Mouse (Mus musculus) adrenal gland, adult (tissue): ENCODE data around the gene Hmx1.
A peak's percentile ranks its signal among the peaks of the same experiment; 100 is the strongest.

Experiments used
- DNase-seq, 2 experiments: peaks; one replicate each; pipeline ENCODE4 v3.0.0; 2022 to 2023; ENCODE audit warnings: low spot score in 1 of 2; ENCODE audit not compliant: inconsistent age in 2 of 2

The Hmx1 gene

DNA sequence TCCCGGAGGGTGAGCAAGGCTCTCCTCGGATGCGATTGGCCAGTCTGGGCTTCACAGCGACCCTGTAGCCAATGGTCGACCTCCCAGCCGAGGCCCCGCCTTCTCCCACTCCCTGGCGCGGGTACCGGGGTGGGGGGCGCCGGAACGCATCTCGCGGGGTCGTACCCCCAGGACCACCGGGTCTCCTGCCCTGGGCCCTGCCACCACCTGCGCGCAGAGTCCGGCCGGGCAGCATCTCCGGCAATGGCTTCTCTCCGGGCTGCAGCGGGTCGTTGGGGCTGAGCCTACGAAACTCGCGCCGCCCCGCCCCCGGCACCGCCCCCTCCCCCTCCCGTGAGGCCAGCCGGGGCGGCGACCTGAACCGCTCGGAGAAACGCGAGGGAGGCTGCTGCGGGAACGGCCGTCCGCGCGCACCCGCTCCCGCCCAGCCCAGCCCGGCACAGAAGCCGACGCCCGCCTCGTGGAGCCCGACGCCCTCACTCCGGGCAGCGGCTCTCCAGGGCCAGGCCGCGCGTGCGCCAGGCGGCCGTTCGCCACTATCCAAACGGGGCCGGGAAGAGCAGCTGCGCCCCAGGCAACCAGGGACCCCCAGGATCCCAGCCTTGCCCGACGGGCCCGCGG lies at the start of gene Hmx1:
Gene Hmx1, plus strand, starts transcription at position 618 of the 621 bp plus-strand sequence.
- peak in 1 of 2 experiments; percentile 28 for DNase-seq

DNA sequence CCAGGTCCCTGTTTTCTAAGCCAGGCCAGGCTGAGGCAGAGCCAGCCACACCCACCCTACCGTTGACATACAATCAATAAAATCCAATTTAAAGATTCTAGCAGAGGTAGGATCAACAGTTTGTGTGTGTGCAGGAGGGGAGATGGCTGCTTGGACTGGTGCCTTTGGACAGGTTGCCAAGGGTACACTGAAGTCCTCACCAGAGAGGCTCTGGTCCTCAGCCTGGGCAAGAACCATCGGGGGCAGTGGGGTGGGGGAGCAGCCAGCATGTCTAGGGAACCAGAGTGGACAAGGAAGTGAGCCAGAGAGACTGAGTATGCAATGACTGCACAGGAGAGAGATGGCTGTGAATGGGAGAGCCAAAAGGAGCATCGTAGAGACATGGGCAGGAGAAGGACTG lies 43.8 kb upstream of the Hmx1 start:
- no peak for DNase-seq

DNA sequence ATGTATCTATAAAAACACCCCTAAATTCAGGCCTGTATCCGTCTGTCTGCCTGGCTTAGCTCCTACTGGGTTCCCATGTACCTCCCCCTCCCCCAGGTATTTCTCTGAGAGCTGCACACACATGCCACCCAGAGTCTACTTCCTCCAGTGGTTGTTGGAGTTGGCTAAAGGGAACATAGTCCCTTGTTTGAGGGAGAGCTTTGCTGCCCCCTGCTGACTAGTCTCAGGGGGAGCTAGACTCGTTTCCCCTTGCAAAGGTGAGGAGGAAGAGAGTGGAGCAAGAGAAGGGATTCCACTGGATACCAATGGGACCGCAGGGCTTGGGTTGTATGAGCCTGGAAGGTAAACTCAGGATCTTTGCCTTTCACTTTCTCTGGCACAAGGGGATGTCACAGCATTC lies 40.1 kb upstream of the Hmx1 start:
- peak; percentile 70 to 91 for DNase-seq

DNA sequence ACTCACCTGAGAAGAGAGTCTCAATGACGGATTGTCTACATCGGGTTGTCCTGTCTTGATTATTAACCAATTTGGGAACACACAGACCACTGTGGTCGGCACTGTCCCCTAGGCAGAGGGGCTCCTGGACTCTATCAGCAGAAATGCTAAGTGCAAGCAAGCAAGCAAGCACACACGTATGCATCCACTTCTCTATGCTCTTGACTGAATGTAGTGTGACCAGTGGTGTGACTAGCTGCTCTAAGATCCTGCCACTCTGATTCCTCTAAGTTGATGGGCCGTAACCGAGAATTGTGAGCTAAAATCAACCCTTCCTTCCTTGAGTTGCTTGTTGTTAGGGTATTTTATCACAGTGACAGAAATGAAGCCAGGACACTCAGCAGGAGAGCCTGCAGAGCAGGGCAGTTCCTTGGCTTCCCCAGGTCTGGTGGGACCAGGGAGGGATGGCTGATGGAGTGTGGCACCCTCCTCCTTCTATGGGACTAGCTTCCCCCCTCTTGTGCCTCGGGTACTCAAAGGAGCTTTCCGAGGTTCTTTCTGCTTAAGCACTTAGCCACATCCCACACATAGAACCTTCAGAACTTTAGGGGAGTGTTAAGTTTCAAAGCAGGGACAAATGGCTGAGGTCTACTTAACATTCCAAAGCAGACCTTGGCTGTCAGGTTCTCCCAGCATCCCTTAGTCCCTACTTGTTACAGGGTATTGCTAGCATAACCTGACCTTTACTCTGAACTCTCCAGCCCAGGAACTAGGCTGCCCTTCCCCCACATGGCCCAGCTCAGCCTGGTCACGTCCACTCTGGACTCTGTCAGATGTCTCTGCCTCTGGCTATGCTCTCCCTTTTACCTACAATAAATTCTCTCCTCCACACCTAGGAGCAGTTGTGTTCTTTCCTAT lies 31.1 kb upstream of the Hmx1 start:
- DNase-seq, result no peak

DNA sequence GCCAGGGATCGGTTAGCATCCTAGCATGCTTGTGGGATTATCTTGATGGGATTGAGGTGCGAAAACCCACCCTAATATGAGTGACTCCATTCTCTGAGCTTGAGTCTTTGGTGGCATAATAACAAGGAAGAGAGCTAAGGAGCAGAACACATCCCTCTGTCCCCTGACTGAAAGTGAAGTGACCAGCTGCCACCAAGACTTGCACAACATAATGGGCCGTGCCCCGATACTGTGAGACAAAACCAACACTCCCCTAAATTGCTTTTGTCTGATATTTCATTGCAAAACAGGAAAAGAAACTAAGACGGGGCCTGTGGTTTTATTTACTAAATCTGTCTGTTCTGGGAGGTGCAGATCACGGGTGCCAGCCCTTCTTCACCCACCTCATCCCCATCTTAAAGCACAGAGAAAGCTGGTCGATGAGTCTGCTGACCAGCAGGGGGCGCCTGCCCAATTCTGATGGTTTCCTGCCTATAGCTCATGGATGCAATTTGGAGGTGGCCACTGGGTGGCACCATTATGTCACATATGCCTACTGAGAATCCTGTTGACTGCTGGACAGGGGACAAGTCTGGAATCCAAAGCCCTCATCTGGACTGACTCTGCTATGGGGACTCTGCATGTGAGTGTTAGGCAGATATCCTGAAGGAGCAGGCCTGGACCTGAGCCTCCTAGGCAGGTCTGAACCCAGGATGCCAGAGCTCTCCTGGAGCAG lies 27.2 kb upstream of the Hmx1 start:
- peak; percentile 90 to 97 for DNase-seq

DNA sequence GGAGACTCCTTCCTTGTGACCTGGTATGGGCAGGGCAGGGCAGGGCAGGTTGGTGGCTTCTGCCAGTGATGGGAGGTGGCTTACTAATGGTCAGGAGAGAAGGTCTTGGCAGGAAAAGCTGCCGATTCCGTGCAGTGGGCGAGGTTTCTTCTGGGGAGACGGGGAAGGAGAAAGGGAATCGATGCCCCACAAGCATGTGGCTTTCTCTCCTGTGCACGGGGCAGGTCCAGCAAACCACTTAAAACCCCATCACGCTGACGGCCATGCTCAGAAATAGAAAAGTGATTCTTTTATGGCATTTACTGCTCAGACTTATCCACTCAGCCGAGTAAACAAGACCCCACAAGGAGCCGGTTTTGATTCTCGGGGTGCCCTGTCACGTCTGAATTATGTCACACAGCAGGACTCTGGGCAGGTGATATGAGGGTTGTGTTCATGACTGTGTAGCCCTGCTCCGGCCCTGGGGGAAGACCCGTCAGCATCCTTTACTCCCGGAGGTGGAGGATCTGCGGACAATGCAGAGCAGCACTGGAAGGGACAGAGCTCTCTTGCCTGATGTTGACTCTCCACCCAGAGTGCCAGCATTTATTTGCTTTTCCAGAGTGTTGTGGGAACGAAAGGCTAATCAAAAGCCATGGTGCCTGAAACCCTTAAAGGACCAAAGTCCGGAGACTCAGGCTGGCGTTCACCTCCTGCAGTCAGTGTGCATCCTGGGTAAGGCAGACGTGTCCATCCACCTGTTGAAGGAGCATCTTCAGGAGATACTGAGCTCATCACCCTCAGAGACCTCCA lies 22.5 kb upstream of the Hmx1 start:
- no peak for DNase-seq

DNA sequence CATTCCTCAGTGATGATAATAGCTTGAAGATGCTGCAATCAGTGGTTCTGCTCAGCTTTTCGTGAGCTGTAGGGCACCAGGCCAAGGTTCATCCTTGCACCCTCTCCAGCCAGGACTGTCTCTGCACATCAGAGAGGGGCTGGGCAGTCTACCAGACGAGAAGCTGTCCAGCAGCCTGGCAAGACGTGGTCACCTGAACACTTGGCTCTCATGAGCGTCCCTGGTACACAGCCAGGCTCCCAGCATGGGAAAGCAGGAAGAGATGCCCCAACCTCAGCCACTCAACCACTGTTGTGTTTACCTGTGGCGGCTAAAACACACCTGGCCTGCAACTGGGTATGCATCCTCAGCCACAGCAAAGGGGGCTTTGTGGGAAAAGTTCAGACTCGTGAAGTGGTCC lies 20.0 kb upstream of the Hmx1 start:
- no peak for DNase-seq

DNA sequence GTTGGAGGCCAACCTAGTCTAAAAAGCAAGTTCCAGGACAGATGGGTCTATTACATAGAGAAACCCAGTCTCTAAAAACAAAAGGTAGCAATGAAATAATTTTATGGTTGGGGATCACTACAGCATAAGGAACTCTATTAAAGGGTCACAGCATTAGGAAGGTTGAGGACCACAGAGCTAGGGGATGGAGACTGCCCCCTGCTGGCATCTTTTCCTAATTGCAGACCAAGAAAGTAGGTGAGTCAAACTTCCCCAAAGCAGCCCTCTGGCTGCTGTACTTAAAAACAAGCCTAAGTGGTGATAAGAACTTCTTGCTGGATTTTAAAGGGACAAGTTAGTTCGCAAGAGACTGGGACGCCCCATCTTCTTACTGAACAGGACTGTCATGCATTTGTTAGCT lies 9.8 kb upstream of the Hmx1 start:
- no peak for DNase-seq

DNA sequence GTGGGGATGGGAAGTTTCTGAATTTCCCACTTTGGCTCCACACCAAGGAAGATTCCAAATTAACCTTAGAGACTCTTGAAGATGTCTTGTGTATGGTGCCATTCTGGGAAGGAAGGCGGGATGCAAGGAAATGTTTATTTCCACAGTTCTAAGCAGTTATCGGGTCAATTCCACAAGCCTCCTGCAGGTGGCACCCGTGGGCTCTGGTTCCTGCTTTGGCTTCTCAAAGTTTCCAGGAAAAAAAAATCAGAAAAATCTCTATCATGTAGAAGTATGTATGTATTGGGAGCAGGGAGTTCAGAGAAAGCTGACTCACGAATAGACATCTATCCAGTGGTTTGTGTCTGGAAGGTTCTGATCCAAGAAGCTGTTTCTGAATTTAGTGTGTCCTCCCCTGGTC lies 9.1 kb upstream of the Hmx1 start:
- peak in 1 of 2 experiments; percentile 61 for DNase-seq

DNA sequence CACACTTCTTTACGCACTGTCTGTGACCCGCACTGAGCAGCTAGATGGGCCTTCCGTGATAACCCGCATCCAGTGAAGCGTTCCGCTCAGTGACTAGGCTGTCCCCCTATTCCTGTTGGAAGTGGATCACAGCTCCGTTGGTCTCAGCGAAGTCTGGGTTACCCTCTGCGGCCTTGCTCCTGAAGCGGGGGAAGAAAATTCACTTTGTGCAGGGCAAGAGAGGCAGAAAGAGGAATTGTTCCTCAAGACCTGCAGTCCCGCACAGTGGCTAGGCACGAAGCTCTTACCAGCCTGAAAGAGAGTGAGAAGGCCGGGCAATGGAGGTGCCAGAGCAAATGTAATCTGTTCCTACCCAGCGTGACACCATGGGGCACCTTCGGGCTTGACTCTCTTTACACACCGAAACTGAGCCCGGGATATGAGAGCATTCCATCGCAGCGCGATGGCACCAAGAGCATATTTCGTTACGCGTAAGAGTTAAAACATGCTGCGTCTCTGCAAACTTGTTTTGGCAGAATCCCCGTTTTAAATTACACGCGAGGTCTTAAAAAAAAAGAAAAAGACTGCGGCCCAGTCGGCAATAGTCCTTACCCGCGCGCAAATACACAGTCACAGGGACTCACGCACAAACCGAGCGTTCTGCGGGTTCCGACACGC lies 946 bp upstream of the Hmx1 start:
- DNase-seq, result no peak

DNA sequence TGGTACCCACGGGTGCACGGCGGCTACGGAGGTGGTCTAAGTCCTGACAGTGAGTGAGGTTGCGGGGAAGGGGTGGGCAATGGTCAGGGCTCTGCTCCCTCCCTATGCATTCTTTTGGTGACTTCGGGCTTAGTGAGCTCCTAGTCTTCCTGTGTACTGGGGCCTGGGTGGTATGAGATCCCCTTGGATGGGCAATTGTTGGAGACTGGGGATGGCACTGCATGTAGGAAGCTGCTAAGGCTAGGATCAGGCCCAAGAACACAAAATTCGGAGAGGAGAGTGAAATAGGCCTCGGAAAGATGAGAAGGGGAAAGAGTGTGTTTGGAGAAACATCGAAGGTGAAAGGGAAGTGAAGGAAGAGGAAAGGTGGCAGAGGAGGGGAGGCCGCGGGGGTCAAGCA lies 533 bp downstream of the Hmx1 start:
- DNase-seq, result no peak

DNA sequence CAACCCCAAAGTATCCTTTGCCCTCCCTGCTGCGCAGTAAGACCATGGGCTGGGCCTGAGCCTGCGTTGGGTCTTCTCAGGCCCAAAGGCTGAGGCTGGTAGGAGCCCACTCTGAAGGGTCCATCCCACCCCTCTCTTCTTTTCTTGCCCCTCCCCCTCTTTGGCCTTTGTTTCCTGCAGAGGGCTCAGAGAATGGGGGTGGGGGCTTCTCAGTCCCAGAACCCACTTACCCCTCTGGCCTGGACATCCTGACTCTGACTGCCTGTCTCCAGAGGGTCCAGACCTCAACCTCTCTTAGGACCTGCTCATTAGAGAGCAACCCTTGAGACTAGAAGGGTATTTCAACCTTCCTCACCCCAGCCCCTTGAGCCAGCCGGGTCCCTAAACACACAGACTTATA lies 1.0 kb downstream of the Hmx1 start:
- DNase-seq, result no peak

DNA sequence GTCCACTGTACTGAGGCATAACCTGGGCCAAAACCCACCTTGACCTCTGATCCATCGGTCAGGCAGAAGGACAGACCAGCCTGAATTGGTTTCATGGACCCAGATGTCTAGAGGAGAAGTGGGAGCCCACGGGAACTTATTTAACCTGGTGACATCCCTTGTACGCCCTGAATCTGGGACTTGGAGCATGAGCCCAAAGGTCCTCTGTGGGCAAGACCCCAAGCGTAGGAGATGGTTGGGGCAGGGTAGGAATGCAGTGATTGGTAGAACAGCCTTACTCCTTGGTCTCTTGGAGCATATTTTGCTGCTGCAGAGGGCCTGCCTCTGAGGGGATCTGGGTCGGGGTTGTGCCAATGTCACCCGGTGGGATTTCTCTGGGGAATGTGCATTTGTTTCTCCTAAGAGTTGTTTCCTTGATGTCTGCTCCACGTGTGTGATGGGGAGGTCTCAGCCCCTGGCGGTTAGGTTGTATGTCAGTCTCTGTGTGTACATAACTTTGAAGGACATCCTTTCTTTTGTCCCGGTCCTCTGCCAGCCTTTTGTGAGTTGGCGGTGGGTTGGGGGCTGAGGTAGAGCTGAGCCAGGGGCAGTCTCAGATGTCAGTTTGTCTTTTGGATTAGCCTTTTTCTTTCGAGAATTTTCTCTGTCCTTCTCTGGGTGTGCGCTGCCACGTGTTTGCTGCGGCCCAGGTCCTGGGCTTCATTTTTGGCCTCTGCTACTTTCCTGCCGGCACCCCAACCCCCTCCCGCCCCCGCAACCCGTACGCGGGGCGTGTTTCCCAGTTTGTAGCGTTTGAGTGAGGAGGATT lies 2.1 kb downstream of the Hmx1 start:
- DNase-seq, result no peak

DNA sequence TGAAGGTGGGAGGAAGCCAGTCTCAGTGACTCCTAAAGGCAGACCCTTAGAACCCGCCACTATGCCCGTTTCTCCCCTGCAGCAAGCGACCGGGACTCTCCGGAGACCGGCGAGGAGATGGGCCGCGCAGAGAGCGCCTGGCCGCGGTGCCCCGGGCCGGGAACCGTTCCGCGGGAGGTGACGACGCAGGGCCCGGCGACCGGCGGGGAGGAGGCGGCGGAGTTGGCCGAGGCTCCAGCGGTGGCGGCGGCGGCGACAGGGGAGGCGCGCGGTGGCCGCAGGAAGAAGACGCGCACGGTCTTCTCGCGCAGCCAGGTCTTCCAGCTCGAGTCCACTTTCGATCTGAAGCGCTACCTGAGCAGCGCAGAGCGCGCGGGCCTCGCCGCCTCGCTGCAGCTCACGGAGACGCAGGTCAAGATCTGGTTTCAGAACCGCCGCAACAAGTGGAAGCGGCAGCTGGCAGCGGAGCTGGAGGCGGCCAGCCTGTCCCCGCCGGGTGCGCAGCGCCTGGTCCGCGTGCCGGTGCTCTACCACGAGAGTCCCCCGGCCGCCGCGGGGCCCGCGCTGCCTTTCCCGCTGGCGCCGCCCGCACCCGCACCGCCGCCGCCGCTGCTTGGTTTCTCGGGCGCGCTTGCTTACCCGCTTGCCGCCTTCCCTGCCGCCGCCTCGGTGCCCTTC lies 2.9 kb downstream of the Hmx1 start:
- DNase-seq, result peak in 1 of 2 experiments; percentile 50

DNA sequence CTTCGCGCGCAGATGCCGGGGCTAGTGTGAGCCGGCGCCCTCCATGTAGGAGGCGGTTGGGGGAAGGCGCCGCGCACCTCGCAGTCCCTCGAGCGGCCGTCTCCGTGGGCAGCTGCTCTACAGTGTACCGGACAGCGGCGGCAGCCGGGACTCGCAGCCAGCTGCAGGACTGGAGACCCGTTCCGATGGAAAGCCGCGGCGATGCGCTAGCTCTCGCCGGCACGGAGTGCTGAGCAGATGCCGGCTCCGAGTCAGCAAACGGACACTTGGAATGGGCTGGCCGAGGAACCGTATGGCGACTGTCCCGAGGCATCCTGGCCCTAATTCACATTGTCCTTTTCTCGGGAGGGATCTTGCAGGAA lies 3.4 kb downstream of the Hmx1 start:
- no peak for DNase-seq

DNA sequence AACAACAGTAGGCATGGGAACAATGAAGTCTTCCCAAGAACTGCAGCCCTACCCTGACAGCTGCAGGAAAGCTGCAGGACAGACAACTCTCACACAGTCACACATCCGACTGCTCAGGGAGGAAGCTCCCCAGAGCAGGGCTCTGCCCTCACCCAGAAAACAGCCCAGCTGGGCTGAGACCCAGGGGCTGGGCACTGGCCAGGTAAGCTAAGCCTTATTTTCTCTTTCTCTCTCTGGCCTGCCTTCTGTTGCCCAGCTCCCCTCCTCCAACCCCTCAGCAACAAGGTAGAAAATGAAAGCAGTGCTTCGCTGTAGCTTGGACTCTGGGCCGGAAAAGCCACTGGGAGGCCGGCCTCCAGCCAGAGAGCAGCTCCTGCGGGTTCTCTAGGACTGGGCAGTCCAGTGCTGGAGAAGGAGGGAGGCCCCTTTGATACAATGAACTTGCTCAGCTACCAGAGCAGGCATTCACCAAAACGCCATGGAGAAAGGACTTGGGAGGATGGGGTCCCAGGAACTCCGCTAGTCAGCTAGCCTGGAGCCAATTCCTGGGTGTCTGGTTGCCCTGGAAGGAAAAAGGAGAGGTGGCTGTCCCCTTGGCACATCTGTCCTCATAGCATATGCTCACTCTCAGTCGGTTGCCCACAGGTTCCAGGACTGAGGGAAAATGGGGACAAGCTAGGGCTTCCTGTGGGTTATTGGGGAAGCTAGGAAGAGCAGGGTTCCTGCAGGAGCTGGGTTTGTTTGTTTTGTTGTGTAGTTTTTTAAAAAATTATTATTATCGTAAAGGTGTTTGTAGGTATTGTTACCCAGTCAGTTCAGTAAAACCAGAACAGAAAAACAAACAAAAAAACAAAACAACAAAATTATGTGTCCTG lies 6.9 kb downstream of the Hmx1 start:
- no peak for DNase-seq

DNA sequence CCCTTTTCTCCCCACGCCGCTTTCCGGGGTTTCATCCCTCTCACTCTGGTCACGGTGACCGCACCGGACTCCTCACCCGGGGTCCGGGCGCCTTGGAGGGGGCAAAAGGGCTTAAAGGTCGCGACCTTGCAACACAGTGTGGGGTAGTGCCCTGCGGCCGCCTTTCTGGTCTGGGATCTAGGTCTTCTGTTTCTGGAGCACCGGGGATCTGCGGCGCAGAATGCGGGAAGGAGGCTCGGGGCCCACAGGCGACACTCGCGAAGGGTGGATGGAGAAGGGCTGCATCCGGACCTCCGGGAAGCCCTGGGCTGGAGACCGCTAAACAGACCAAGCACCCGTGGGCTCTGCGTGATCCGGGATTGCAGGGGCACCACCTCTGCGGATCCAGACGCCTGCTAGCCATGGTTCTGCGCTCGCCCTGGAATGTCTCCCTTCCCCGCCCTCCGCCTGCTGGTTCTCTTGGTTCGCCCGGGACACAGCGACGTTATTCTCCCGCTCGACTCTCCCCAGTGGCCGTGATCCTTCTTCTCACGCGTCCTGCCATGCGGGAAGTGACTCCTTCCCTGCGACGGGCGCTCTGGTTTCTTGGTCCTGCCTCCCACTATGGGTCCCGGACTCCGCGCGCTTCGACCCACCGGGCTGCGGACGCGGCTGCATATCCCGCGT lies 8.2 kb downstream of the Hmx1 start:
- no peak for DNase-seq
